9 mouse cellular contexts compared by ENCODE assay signal in genomic region chr4:62409615-62410014, GRCm38 (mm10). TPM values are rescaled to one million over a fixed set of nuclear protein-coding genes. Genes with fewer than 3 reads are reported as not detected.
A peak's percentile ranks its signal among the peaks of the same experiment; 100 is the strongest.
DNase-seq lines count a peak whose midpoint lies in the region; ATAC-seq and TF ChIP-seq lines count a peak whose summit lies in the region.
"Had no signal": no experiment of that assay in that cellular context is flagged by ENCODE, and none has a peak within 500 bp of the region (broad histone marks: within the 10 kb centered on the region; RNA-seq: fewer than 3 reads in every experiment).

No protein-coding gene starts in this region.

- 13% methylated on average over 6 of the region's 6 CpGs for whole genome bisulfite sequencing in lung, embryonic 15.5 days
- 27% methylated on average over 6 of the region's 6 CpGs for WGBS in embryonic facial prominence, embryonic 14.5 days
- 35% methylated on average over 6 of the region's 6 CpGs for WGBS in limb, embryonic 11.5 days
- 8% methylated on average over 6 of the region's 6 CpGs for WGBS in small intestine, adult 2 months

- no peaks in the 10 kb centered on the region for H3K9me3 ChIP-seq in lung, embryonic 15.5 days
- no peaks in the 10 kb centered on the region for H3K9me3 ChIP-seq in embryonic facial prominence, embryonic 14.5 days (ENCODE audit: control insufficient read depth, low read length)
- no peaks in the 10 kb centered on the region for H3K9me3 ChIP-seq in limb, embryonic 11.5 days (ENCODE audit: control insufficient read depth, low read length)

- peak overlapping the region; percentile 80 for H3K9ac ChIP-seq in lung, embryonic 15.5 days
- H3K9ac ChIP-seq in embryonic facial prominence, embryonic 14.5 days (ENCODE audit: low read depth, low read length) = peak overlapping the region; percentile 88
- peak overlapping the region; percentile 78 for H3K9ac ChIP-seq in limb, embryonic 11.5 days (ENCODE audit: low read length)

- no peaks in the 10 kb centered on the region for H3K27me3 ChIP-seq in lung, embryonic 15.5 days
- H3K27me3 ChIP-seq in embryonic facial prominence, embryonic 14.5 days (replicated peaks; ENCODE audit: control insufficient read depth, insufficient read depth, low read length) = no peaks in the 10 kb centered on the region
- H3K27me3 ChIP-seq in limb, embryonic 11.5 days (ENCODE audit: control insufficient read depth, insufficient read depth, low read length) = no peaks in the 10 kb centered on the region
- H3K27me3 ChIP-seq in small intestine, adult 2 months (ENCODE audit: control insufficient read depth, insufficient read depth, low read length) = no peaks in the 10 kb centered on the region

- TF ChIP-seq CTCF in small intestine, adult 2 months (IDR thresholded peaks at IDR 0.05; ENCODE audit: extremely low read depth, insufficient read length, insufficient replicate concordance, low read depth, low read length) = no peak

- peak overlapping the region; percentile 83; the same call in 1 of the 2 replicates for H3K27ac ChIP-seq in lung, embryonic 15.5 days
- peak overlapping the region; percentile 88 for H3K27ac ChIP-seq in embryonic facial prominence, embryonic 14.5 days (replicated peaks; ENCODE audit: low read depth, low read length)
- no peak overlapping the region for H3K27ac ChIP-seq in limb, embryonic 11.5 days (replicated peaks; ENCODE audit: low read depth, low read length)
- H3K27ac ChIP-seq in small intestine, adult 2 months (ENCODE audit: insufficient read depth, low read depth, low read length) = no peak overlapping the region

- peak overlapping the region; percentile 73 for H3K4me3 ChIP-seq in lung, embryonic 15.5 days
- peak overlapping the region; percentile 64 for H3K4me3 ChIP-seq in embryonic facial prominence, embryonic 14.5 days (ENCODE audit: low read depth, low read length)
- H3K4me3 ChIP-seq in limb, embryonic 11.5 days (ENCODE audit: low read depth, low read length) = peak overlapping the region; percentile 75
- peak overlapping the region; percentile 36 for H3K4me3 ChIP-seq in small intestine, adult 2 months (ENCODE audit: low read depth, low read length)

- H3K4me2 ChIP-seq in lung, embryonic 15.5 days = peak overlapping the region; percentile 58
- peak overlapping the region; percentile 86 for H3K4me2 ChIP-seq in embryonic facial prominence, embryonic 14.5 days (ENCODE audit: low read depth, low read length)
- peak overlapping the region; percentile 56 for H3K4me2 ChIP-seq in limb, embryonic 11.5 days (ENCODE audit: low read depth, severe bottlenecking)

- H3K36me3 ChIP-seq in lung, embryonic 15.5 days = peaks cover 34% of the 10 kb centered on the region
- H3K36me3 ChIP-seq in embryonic facial prominence, embryonic 14.5 days (ENCODE audit: control insufficient read depth, insufficient read depth, low read length) = peaks cover 48% of the 10 kb centered on the region
- H3K36me3 ChIP-seq in limb, embryonic 11.5 days (ENCODE audit: control insufficient read depth, insufficient read depth, low read length) = peaks cover 8% of the 10 kb centered on the region
- peaks cover 30% of the 10 kb centered on the region for H3K36me3 ChIP-seq in small intestine, adult 2 months (ENCODE audit: control insufficient read depth, insufficient read depth, low read length)

- no peak for DNase-seq in lung, postnatal 14 days
- no peak for DNase-seq in embryonic facial prominence, embryonic 14.5 days (ENCODE audit: low spot score)
- no peak for DNase-seq in limb, embryonic 11.5 days (ENCODE audit: low spot score)
- DNase-seq in layer of hippocampus, postnatal 25 days (ENCODE audit: extremely low spot score in 1 of 2, low spot score in 1 of 2) = no peak
- DNase-seq in spleen, postnatal 4 days (ENCODE audit: low spot score in 2 of 2) = no peak
- DNase-seq in adrenal gland, postnatal 25 days = no peak

- no peak for TF ChIP-seq POLR2A in small intestine, adult 2 months (IDR thresholded peaks at IDR 0.05; ENCODE audit: low read depth, low read length)

- H3K4me1 ChIP-seq in lung, embryonic 15.5 days = peaks cover 18% of the 10 kb centered on the region
- H3K4me1 ChIP-seq in embryonic facial prominence, embryonic 14.5 days (ENCODE audit: control insufficient read depth, insufficient read depth, low read length) = peaks cover 19% of the 10 kb centered on the region; the same call in 1 of the 2 replicates
- H3K4me1 ChIP-seq in limb, embryonic 11.5 days (ENCODE audit: control insufficient read depth, insufficient read depth, low read length) = 0 out of 2 replicates have a peak, but pooled peaks cover 2% of the 10 kb centered on the region
- H3K4me1 ChIP-seq in small intestine, adult 2 months (ENCODE audit: control insufficient read depth, insufficient read depth, insufficient read length, low read length) = no peaks in the 10 kb centered on the region

- ATAC-seq in lung, embryonic 15.5 days (ENCODE audit: borderline replicate concordance, extremely low read depth, low FRiP score, low TSS enrichment) = no peak
- no peak for ATAC-seq in embryonic facial prominence, embryonic 14.5 days (ENCODE audit: low read depth)
- no peak for ATAC-seq in limb, embryonic 11.5 days (ENCODE audit: insufficient number of reproducible peaks, low FRiP score, low TSS enrichment, low read depth)

RNA-seq across cellular contexts. Expression of gene Prpf4, which starts 1.0 kb away (rescaled TPM):
- 22.4 and 23.3 TPM in 2 replicates for polyA plus RNA-seq in lung, embryonic 15.5 days (2015; fragmentation: Nextera tagmentation; extraction: Ambion mirVana)
- 16.4 and 17.9 TPM in 2 replicates for polyA plus RNA-seq in embryonic facial prominence, embryonic 14.5 days (2014; fragmentation: Nextera tagmentation; extraction: Ambion mirVana)
- polyA plus RNA-seq in limb, embryonic 11.5 days (2014; fragmentation: Nextera tagmentation; extraction: Ambion mirVana) = 36.6 and 37.3 TPM in 2 replicates
- polyA plus RNA-seq in small intestine, adult 2 months (2012; rRNA removed) = 2.1 and 3.5 TPM in 2 replicates
- 10 to 100 TPM; 12.4 to 12.6 TPM for total RNA-seq in layer of hippocampus, postnatal 25 days (2021)
- total RNA-seq in adrenal gland, postnatal 25 days (2021) = 28.4 and 30.2 TPM in 2 replicates

RNA-seq across cellular contexts. Expression of gene Cdc26, which starts 1.2 kb away (rescaled TPM):
- polyA plus RNA-seq in lung, embryonic 15.5 days (2015; fragmentation: Nextera tagmentation; extraction: Ambion mirVana) = 152 and 158 TPM in 2 replicates
- 167 and 176 TPM in 2 replicates for polyA plus RNA-seq in embryonic facial prominence, embryonic 14.5 days (2014; fragmentation: Nextera tagmentation; extraction: Ambion mirVana)
- 223 and 254 TPM in 2 replicates for polyA plus RNA-seq in limb, embryonic 11.5 days (2014; fragmentation: Nextera tagmentation; extraction: Ambion mirVana)
- 3.5 and 6.6 TPM in 2 replicates for polyA plus RNA-seq in small intestine, adult 2 months (2012; rRNA removed)
- total RNA-seq in layer of hippocampus, postnatal 25 days (2021) = 10 to 100 TPM; 43.0 to 51.1 TPM
- 70.4 and 85.8 TPM in 2 replicates for total RNA-seq in adrenal gland, postnatal 25 days (2021)

RNA-seq across cellular contexts. Expression of gene Rnf183, which starts 25.4 kb away (rescaled TPM):
- polyA plus RNA-seq in lung, embryonic 15.5 days (2015; fragmentation: Nextera tagmentation; extraction: Ambion mirVana) = 0.14 TPM in 1 of 2 replicates, not detected in the other
- polyA plus RNA-seq in embryonic facial prominence, embryonic 14.5 days (2014; fragmentation: Nextera tagmentation; extraction: Ambion mirVana) = 0.14 and 0.97 TPM in 2 replicates
- not detected in 2 replicates for polyA plus RNA-seq in limb, embryonic 11.5 days (2014; fragmentation: Nextera tagmentation; extraction: Ambion mirVana)
- polyA plus RNA-seq in small intestine, adult 2 months (2012; rRNA removed) = 2.3 and 6.1 TPM in 2 replicates
- total RNA-seq in layer of hippocampus, postnatal 25 days (2021) = not detected
- total RNA-seq in adrenal gland, postnatal 25 days (2021) = not detected in 2 replicates
- total RNA-seq: neutrophil, adult 5-6 weeks had no signal

RNA-seq across cellular contexts. Expression of gene Slc31a1, which starts 49.1 kb away (rescaled TPM):
- 48.3 and 51.7 TPM in 2 replicates for polyA plus RNA-seq in lung, embryonic 15.5 days (2015; fragmentation: Nextera tagmentation; extraction: Ambion mirVana)
- 46.5 and 49.0 TPM in 2 replicates for polyA plus RNA-seq in embryonic facial prominence, embryonic 14.5 days (2014; fragmentation: Nextera tagmentation; extraction: Ambion mirVana)
- polyA plus RNA-seq in limb, embryonic 11.5 days (2014; fragmentation: Nextera tagmentation; extraction: Ambion mirVana) = 43.2 and 44.7 TPM in 2 replicates
- 18.2 and 40.3 TPM in 2 replicates for polyA plus RNA-seq in small intestine, adult 2 months (2012; rRNA removed)
- total RNA-seq in layer of hippocampus, postnatal 25 days (2021) = 10 to 100 TPM; 16.2 to 16.8 TPM
- total RNA-seq in adrenal gland, postnatal 25 days (2021) = 50.7 and 51.4 TPM in 2 replicates

RNA-seq across cellular contexts. Expression of gene Fkbp15, which starts 49.3 kb away (rescaled TPM):
- polyA plus RNA-seq in lung, embryonic 15.5 days (2015; fragmentation: Nextera tagmentation; extraction: Ambion mirVana) = 24.9 and 25.2 TPM in 2 replicates
- 25.2 and 28.3 TPM in 2 replicates for polyA plus RNA-seq in embryonic facial prominence, embryonic 14.5 days (2014; fragmentation: Nextera tagmentation; extraction: Ambion mirVana)
- polyA plus RNA-seq in limb, embryonic 11.5 days (2014; fragmentation: Nextera tagmentation; extraction: Ambion mirVana) = 19.9 and 22.2 TPM in 2 replicates
- 13.6 and 21.6 TPM in 2 replicates for polyA plus RNA-seq in small intestine, adult 2 months (2012; rRNA removed)
- total RNA-seq in layer of hippocampus, postnatal 25 days (2021) = 10 to 100 TPM; 38.1 to 44.2 TPM
- 34.9 and 42.5 TPM in 2 replicates for total RNA-seq in adrenal gland, postnatal 25 days (2021)

Comparison
In these comparisons a context has a peak if more than half of its experiments do, and no peak if none do; other contexts are left out.
1. H3K27ac ChIP-seq: peak in lung, embryonic 15.5 days (single experiment) and embryonic facial prominence, embryonic 14.5 days (single experiment); none in limb, embryonic 11.5 days (single experiment) and small intestine, adult 2 months (single experiment).
2. RNA of gene Cdc26, which starts 1.2 kb away (polyA plus RNA-seq): 223 to 254 TPM in limb, embryonic 11.5 days, 167 to 176 TPM in embryonic facial prominence, embryonic 14.5 days and 152 to 158 TPM in lung, embryonic 15.5 days; 3.5 to 6.6 TPM in small intestine, adult 2 months; every median in the first group is over 10 times any median in the second.
3. Peak in every context shown above with its lines, with median percentiles within 50 percentile points of each other: H3K4me2 ChIP-seq, H3K4me3 ChIP-seq and H3K9ac ChIP-seq.